Mouse (Mus musculus) E14TG2a.4 (cell line): ENCODE measurements around the gene Il27ra.

Experiments used
- CTCF ChIP-seq: conservative IDR thresholded peaks from 2 replicates; pipeline ENCODE4 v1.5.1; 2014; ENCODE audit warnings: low read length
- NANOG ChIP-seq: IDR thresholded peaks from 2 replicates; pipeline ENCODE4 v1.6.1; 2014; ENCODE audit warnings: borderline replicate concordance, low read length, mixed read lengths
- POU5F1 ChIP-seq: IDR thresholded peaks from 2 replicates; pipeline ENCODE4 v1.6.1; 2014; ENCODE audit warnings: low read length, borderline replicate concordance

DNA sequence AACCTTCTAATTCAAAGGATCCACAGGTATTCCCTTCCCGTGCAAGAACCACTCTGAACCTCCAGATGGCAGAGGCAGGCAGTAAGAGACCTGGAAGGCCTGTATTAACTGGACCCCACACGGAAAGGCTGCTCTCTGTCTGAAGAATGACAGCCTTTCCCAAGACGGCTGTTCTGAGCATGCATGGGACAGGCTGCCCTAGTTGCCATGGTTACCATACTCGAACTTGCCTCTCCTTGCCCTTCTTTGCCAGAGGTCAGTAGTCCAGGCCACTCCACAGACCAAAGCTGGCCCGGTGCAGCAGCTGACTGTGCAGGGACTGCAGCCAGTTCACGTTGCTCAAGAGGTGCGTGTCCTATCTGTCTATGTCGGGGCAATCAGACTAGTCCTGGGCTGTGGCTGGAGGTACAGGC is 41.4 kb upstream of the Il27ra start:
- TF ChIP-seq CTCF, result no peak
- TF ChIP-seq POU5F1, result no peak
- no peak for TF ChIP-seq NANOG
